Mouse (Mus musculus): ENCODE results near the gene Pcdh15. TPM values are rescaled to one million over a fixed set of nuclear protein-coding genes. Genes with fewer than 3 reads are reported as not detected.
A peak's percentile ranks its signal among the peaks of the same experiment; 100 is the strongest.

Pcdh15 gene
- total RNA-seq (2014; rRNA removed; ENCODE audit: low replicate concordance) = 0.27 and 0.46 TPM in 2 replicates
- polyA plus RNA-seq (2015; fragmentation: Nextera tagmentation; extraction: Ambion mirVana) = 0.26 and 0.46 TPM in 2 replicates

DNA sequence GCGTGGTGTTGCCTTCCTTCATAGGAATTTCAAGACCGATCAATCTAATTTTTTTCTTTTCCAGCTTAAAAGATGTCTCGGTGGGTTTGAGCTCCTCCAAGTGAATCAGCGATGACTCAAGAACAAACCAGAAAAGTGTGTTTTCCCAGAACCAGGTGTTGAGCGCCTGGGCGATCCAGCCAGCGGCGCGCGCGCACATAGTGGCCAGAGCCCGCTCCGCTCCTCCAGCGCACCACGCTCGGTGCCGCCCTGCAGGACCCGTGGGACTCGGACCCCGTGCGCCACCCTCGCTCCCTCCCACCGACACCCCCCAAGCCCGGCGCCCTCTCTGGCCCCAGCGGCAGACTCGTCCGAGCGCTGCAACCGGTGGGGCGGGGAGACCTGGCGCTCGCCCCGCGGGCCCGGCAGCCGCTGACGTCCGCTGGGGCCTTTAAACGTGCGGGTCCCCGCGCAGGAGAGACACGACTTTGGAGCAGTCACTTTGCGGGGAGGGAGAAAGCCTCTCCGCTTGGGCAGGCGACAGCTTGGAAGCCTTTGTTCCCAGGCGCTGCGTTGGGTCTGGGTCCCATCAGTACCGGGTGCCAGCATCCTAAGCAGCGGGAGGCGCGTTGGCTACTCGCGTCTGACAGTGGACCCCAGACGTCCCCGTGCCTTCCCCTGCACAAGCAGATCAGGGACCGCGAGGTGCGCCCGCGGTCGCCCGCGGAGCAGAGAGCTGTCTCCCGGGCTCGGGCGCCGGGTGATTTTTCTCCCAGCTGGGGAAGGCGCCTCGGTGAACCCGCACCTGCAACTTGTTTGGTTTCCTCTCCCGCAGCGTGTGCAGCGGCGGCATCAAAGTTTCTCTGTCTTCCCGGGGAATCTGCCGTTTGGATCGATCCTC lies at the start of gene Pcdh15:
TSS of gene Pcdh15 (plus strand) at position 377 of the 880 bp plus-strand sequence.
- Histone ChIP-seq H3K4me1 (ENCODE audit: control insufficient read depth, insufficient read depth) (no peaks in the 10 kb centered on the region; the same call in 1 of the 2 replicates), H3K9ac (replicated peaks; ENCODE audit: low read depth, low read length) (no peak within 1 kb of the TSS), H3K27ac (ENCODE audit: low read depth) (no peak within 1 kb of the TSS), H3K9me3 (replicated peaks; ENCODE audit: control insufficient read depth, low read length) (no peaks in the 10 kb centered on the region), H3K36me3 (replicated peaks; ENCODE audit: control insufficient read depth, insufficient read depth, low read length) (no peaks in the 10 kb centered on the region), H3K4me2 (ENCODE audit: low read depth, low read length) (peak within 1 kb of the TSS; percentile 86), H3K4me3 (ENCODE audit: low read depth, low read length) (peak within 1 kb of the TSS; percentile 55), H3K27me3 (ENCODE audit: control insufficient read depth, insufficient read depth, low read length) (peaks cover 65% of the 10 kb centered on the region)
- 1% methylated on average over 76 of the region's 79 CpGs for WGBS
- DNase-seq (ENCODE audit: low spot score) = no peak
- TF ChIP-seq EP300 (IDR thresholded peaks at IDR 0.05; ENCODE audit: low read depth) = no peak
- no peak for TF ChIP-seq CTCF (IDR thresholded peaks at IDR 0.05; ENCODE audit: low read depth)
- no peak for ATAC-seq (ENCODE audit: insufficient read depth, low read depth)

DNA sequence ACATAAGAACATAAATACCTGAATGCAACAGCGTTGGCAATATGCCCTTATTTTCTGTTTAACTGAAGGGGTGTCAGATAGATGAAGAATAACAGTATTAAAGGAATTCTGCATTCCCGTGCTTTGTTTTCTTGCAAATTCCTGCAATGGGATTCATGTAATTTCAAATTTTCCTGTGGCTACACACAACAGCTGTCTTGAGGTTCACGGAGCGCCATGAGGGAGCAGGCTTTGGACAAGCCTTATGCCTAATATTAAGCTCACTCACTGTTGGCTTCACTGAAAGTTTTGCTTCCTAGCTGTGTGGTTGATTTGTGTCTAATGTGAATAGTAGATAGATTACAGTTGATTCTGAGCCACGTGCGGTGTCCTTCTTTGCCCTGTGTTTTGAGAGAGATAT lies 47.1 kb upstream of the Pcdh15 start:
- H3K36me3 ChIP-seq (replicated peaks; ENCODE audit: control insufficient read depth, insufficient read depth, low read length) = no peaks in the 10 kb centered on the region
- no peaks in the 10 kb centered on the region for H3K4me1 ChIP-seq (ENCODE audit: control insufficient read depth, insufficient read depth)
- no peak overlapping the region for H3K27ac ChIP-seq (ENCODE audit: low read depth)
- H3K4me2 ChIP-seq (ENCODE audit: low read depth, low read length) = no peak overlapping the region
- H3K9ac ChIP-seq (replicated peaks; ENCODE audit: low read depth, low read length) = no peak overlapping the region
- WGBS = 72% methylated on average over 6 of the region's 6 CpGs
- H3K4me3 ChIP-seq (ENCODE audit: low read depth, low read length) = no peak overlapping the region
- TF ChIP-seq EP300 (IDR thresholded peaks at IDR 0.05; ENCODE audit: low read depth) = no peak
- DNase-seq (ENCODE audit: low spot score) (no peak), ATAC-seq (ENCODE audit: insufficient read depth, low read depth) (no peak)
- no peaks in the 10 kb centered on the region for H3K9me3 ChIP-seq (replicated peaks; ENCODE audit: control insufficient read depth, low read length)
- no peaks in the 10 kb centered on the region for H3K27me3 ChIP-seq (ENCODE audit: control insufficient read depth, insufficient read depth, low read length)

DNA sequence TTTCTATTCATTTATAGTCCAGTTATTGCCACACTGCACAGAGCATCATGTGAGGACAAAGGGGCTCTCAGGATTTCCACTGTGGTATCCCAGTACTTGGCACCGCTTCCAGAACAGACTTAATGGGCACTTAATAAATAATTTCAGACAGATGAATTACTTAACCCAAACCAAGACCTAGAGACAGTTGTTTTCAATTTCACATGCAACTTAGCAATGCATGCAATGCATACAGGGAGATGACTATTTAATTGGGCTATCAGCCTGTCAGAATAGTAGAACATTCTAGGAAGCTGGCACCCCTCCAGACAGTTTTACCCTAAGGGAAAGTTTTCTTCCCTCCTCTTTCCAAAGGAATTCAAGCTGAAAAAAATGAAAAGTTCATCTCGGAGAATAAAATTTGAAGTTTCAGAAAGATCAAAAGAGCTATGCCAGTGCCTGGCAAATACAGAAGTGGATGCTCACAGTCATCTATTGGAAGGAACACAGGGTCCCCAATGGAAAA lies 39.4 kb upstream of the Pcdh15 start:
- no peaks in the 10 kb centered on the region for H3K4me1 ChIP-seq (ENCODE audit: control insufficient read depth, insufficient read depth)
- no peak overlapping the region for H3K27ac ChIP-seq (ENCODE audit: low read depth)
- H3K4me3 ChIP-seq (ENCODE audit: low read depth, low read length) = no peak overlapping the region
- ATAC-seq (ENCODE audit: insufficient read depth, low read depth) = no peak
- no peaks in the 10 kb centered on the region for H3K36me3 ChIP-seq (replicated peaks; ENCODE audit: control insufficient read depth, insufficient read depth, low read length)
- H3K9me3 ChIP-seq (replicated peaks; ENCODE audit: control insufficient read depth, low read length) = no peaks in the 10 kb centered on the region
- no peak for TF ChIP-seq CTCF (IDR thresholded peaks at IDR 0.05; ENCODE audit: low read depth)
- TF ChIP-seq EP300 (IDR thresholded peaks at IDR 0.05; ENCODE audit: low read depth) = no peak
- no peaks in the 10 kb centered on the region for H3K27me3 ChIP-seq (ENCODE audit: control insufficient read depth, insufficient read depth, low read length)
- WGBS = 71% methylated on average over 2 of the region's 2 CpGs
- no peak overlapping the region for H3K4me2 ChIP-seq (ENCODE audit: low read depth, low read length)
- H3K9ac ChIP-seq (replicated peaks; ENCODE audit: low read depth, low read length) = no peak overlapping the region
- DNase-seq (ENCODE audit: low spot score) = no peak

DNA sequence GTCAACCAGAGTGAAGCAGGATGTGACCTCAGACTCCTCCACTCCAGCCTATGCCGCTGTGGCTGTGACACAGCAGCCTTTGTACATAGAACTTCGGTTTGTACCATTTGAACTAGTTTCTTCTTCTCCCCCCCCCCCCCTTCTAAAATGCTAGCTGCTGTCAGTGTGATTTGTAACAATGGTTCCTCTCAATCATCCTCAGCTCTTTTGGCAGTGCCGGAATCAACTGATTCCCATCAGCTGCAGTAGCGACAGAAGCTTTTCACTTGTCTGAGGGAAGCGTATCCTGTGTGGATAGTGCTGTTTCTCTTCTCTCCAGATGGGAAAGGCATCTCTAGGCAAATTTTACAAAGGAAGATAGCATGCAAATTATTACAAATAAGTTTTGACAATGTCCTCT lies 12.4 kb upstream of the Pcdh15 start:
- H3K4me1 ChIP-seq (ENCODE audit: control insufficient read depth, insufficient read depth) = no peaks in the 10 kb centered on the region
- H3K27ac ChIP-seq (ENCODE audit: low read depth) = no peak overlapping the region
- TF ChIP-seq EP300 (IDR thresholded peaks at IDR 0.05; ENCODE audit: low read depth) (no peak), CTCF (IDR thresholded peaks at IDR 0.05; ENCODE audit: low read depth) (no peak)

DNA sequence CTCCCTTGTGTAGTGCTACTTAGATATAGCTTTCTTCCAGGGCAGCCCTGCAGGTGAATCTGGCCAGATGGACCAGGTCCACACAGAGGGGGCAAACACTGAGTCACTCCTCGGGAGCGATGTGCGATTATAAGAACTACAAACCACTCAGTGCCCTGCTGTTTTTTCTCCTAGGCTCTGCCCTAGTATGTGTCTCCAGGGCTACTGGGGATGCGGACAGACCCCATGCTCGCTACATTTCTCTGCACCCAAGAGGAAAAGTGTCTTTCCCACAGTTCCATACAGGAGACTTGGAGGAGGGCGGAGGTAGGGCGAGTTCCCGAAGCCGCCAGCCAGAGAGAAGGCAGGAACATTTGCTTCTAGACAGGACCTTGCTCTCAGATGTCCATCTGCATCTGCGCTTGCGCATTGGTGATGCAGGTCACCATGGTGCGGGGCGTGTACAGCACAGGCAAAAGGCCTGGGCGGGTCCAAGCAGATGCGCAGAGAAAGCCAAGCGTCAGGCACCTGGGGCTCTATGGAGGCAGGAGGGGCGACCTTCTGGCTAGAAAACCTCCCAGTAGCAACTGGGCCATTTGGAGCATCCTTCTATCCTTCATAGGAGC lies 2.5 kb upstream of the Pcdh15 start:
- H3K4me2 ChIP-seq (ENCODE audit: low read depth, low read length) = no peak overlapping the region
- H3K27me3 ChIP-seq (ENCODE audit: control insufficient read depth, insufficient read depth, low read length) = peaks cover 56% of the 10 kb centered on the region
- ATAC-seq (ENCODE audit: insufficient read depth, low read depth) (no peak), DNase-seq (ENCODE audit: low spot score) (no peak)
- TF ChIP-seq EP300 (IDR thresholded peaks at IDR 0.05; ENCODE audit: low read depth) = no peak
- TF ChIP-seq CTCF (IDR thresholded peaks at IDR 0.05; ENCODE audit: low read depth) = no peak
- no peak overlapping the region for H3K27ac ChIP-seq (ENCODE audit: low read depth)
- H3K4me3 ChIP-seq (ENCODE audit: low read depth, low read length) = no peak overlapping the region
- 1% methylated on average over 17 of the region's 17 CpGs for WGBS
- H3K9ac ChIP-seq (replicated peaks; ENCODE audit: low read depth, low read length) = no peak overlapping the region
- H3K9me3 ChIP-seq (replicated peaks; ENCODE audit: control insufficient read depth, low read length) = no peaks in the 10 kb centered on the region
- H3K36me3 ChIP-seq (replicated peaks; ENCODE audit: control insufficient read depth, insufficient read depth, low read length) = no peaks in the 10 kb centered on the region
- H3K4me1 ChIP-seq (ENCODE audit: control insufficient read depth, insufficient read depth) = no peaks in the 10 kb centered on the region; the same call in 1 of the 2 replicates

More for the DNA sequence above, 12.4 kb upstream of the Pcdh15 start:
- Histone ChIP-seq H3K36me3 (replicated peaks; ENCODE audit: control insufficient read depth, insufficient read depth, low read length) (no peaks in the 10 kb centered on the region), H3K27me3 (ENCODE audit: control insufficient read depth, insufficient read depth, low read length) (no peaks in the 10 kb centered on the region), H3K9me3 (replicated peaks; ENCODE audit: control insufficient read depth, low read length) (no peaks in the 10 kb centered on the region), H3K4me2 (ENCODE audit: low read depth, low read length) (no peak overlapping the region), H3K9ac (replicated peaks; ENCODE audit: low read depth, low read length) (no peak overlapping the region), H3K4me3 (ENCODE audit: low read depth, low read length) (no peak overlapping the region)
- DNase-seq (ENCODE audit: low spot score) = no peak
- WGBS = 58% methylated on average over 5 of the region's 5 CpGs
- ATAC-seq (ENCODE audit: insufficient read depth, low read depth) = no peak
